Mouse (Mus musculus): ENCODE measurements around the gene Zp3. TPM values are rescaled to one million over a fixed set of nuclear protein-coding genes. Genes with fewer than 3 reads are reported as not detected.

The Zp3 gene
- polyA plus RNA-seq (2011; ENCODE audit: insufficient read depth, insufficient read length, low replicate concordance, missing spikeins) = not detected in 2 replicates

GRCm38 (mm10) chr5:135979904-135980303 lies at the start of gene Zp3:
Gene Zp3 (plus strand): TSS chr5:135980099.
- TF ChIP-seq CTCF (IDR thresholded peaks at IDR 0.05; ENCODE audit: control insufficient read depth, insufficient read depth, low read length) (no peak), POLR2A (IDR thresholded peaks at IDR 0.05; ENCODE audit: borderline replicate concordance, control insufficient read depth, low read depth, low read length) (no peak)
- Histone ChIP-seq H3K4me3 (replicated peaks; ENCODE audit: control insufficient read depth, low read depth, low read length) (no peak within 1 kb of the TSS), H3K4me1 (ENCODE audit: control insufficient read depth, insufficient read depth, low read length) (no peaks in the 10 kb centered on the region), H3K27ac (ENCODE audit: control insufficient read depth, insufficient read depth, low read depth, low read length, poor library complexity) (no peak within 1 kb of the TSS; the same call in 1 of the 2 replicates)
- 59% methylated on average over 8 of the region's 8 CpGs for WGBS

DNA sequence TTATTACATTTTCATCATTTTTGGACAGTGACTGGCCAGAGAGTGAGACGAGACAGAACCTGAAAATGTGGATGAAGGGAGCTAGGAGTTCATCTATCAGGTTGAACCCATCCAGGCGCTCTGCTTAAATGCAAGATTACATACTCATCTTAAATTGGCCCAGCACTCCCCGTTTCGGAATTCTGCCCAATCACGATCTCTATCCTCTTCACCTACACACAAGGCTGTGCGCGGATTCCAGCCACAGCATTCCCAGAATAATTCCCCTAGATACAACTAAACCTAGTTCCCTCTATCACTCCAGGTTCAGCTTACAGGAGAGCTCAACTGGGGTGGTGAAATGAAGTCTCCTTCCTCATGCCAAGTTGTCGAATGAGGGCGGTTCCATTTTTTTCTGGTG lies 48.4 kb upstream of the Zp3 start:
- H3K4me1 ChIP-seq (ENCODE audit: control insufficient read depth, insufficient read depth, low read length) = peaks cover 5% of the 10 kb centered on the region; the same call in 1 of the 2 replicates
- H3K27ac ChIP-seq (ENCODE audit: control insufficient read depth, insufficient read depth, low read depth, low read length, poor library complexity) = no peak overlapping the region
- 83% methylated on average over 9 of the region's 9 CpGs for WGBS
- TF ChIP-seq POLR2A (IDR thresholded peaks at IDR 0.05; ENCODE audit: borderline replicate concordance, control insufficient read depth, low read depth, low read length) = no peak
- no peak for TF ChIP-seq CTCF (IDR thresholded peaks at IDR 0.05; ENCODE audit: control insufficient read depth, insufficient read depth, low read length)
- no peak overlapping the region for H3K4me3 ChIP-seq (replicated peaks; ENCODE audit: control insufficient read depth, low read depth, low read length)

DNA sequence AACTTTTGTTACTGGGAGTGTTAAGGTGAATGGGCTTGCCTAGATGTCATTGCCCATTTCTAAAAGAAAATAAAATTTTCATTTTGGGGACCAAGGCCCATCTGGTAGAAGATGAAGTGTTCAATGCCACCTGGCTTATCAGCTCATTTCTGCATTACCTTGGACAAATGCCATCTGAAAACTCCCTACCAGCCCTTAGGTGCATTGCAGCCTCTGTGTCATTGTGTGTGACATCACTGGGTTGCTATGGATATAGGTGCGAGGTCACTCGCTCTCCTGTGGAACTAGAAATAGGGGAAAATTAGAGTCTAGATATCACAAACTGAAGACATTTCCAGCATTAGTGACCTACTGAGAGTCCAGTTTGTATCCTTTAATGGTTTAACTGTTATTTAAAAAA lies 47.5 kb upstream of the Zp3 start:
- Histone ChIP-seq H3K27ac (ENCODE audit: control insufficient read depth, insufficient read depth, low read depth, low read length, poor library complexity) (no peak overlapping the region), H3K4me1 (ENCODE audit: control insufficient read depth, insufficient read depth, low read length) (peaks cover 5% of the 10 kb centered on the region; the same call in 1 of the 2 replicates), H3K4me3 (replicated peaks; ENCODE audit: control insufficient read depth, low read depth, low read length) (no peak overlapping the region)
- TF ChIP-seq POLR2A (IDR thresholded peaks at IDR 0.05; ENCODE audit: borderline replicate concordance, control insufficient read depth, low read depth, low read length) (no peak), CTCF (IDR thresholded peaks at IDR 0.05; ENCODE audit: control insufficient read depth, insufficient read depth, low read length) (no peak)
- 62% methylated on average over 2 of the region's 2 CpGs for WGBS

GRCm38 (mm10) chr5:135933222-135933899 lies 46.5 kb upstream of the Zp3 start:
- H3K27ac ChIP-seq (ENCODE audit: control insufficient read depth, insufficient read depth, low read depth, low read length, poor library complexity) = no peak overlapping the region
- peaks cover 5% of the 10 kb centered on the region; the same call in 1 of the 2 replicates for H3K4me1 ChIP-seq (ENCODE audit: control insufficient read depth, insufficient read depth, low read length)
- WGBS = 5% methylated on average over 12 of the region's 12 CpGs
- TF ChIP-seq CTCF (IDR thresholded peaks at IDR 0.05; ENCODE audit: control insufficient read depth, insufficient read depth, low read length) (no peak), POLR2A (IDR thresholded peaks at IDR 0.05; ENCODE audit: borderline replicate concordance, control insufficient read depth, low read depth, low read length) (no peak)
- peak overlapping the region; percentile 100 for H3K4me3 ChIP-seq (replicated peaks; ENCODE audit: control insufficient read depth, low read depth, low read length)

DNA sequence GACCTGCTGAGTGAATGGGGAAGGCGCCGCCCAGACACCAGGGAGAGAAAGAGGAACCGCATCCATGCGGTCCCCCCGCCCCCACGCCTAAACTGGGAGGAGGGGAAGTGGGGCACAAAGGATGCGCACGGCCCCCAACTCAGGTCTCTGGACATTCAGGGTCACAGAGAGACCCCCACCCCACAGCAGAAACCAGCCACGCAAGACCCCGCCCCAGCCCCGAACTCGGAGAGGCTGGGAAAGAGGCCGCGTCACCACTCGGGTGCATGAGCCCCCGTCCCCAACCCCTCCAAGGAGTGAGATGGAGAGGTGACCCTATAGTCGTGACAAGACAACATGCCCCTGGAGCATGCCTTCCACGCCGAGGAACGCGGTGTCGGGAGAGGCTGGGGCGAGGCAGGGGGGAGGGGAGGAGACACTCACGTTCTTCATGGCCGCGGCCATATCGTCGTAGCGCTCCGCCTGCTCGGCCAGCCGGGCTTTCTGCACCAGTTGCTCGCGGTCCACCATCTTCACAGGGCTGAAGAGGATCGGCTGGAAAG lies 45.9 kb upstream of the Zp3 start:
- TF ChIP-seq CTCF (IDR thresholded peaks at IDR 0.05; ENCODE audit: control insufficient read depth, insufficient read depth, low read length) = no peak
- TF ChIP-seq POLR2A (IDR thresholded peaks at IDR 0.05; ENCODE audit: borderline replicate concordance, control insufficient read depth, low read depth, low read length) = no peak
- H3K4me1 ChIP-seq (ENCODE audit: control insufficient read depth, insufficient read depth, low read length) = peaks cover 5% of the 10 kb centered on the region; the same call in 1 of the 2 replicates
- peak overlapping the region; percentile 95 for H3K27ac ChIP-seq (ENCODE audit: control insufficient read depth, insufficient read depth, low read depth, low read length, poor library complexity)
- peak overlapping the region; percentile 100 for H3K4me3 ChIP-seq (replicated peaks; ENCODE audit: control insufficient read depth, low read depth, low read length)
- WGBS = 1% methylated on average over 35 of the region's 35 CpGs

- Histone ChIP-seq H3K4me1 (ENCODE audit: control insufficient read depth, insufficient read depth, low read length) (peaks cover 5% of the 10 kb centered on the region; the same call in 1 of the 2 replicates), H3K4me3 (replicated peaks; ENCODE audit: control insufficient read depth, low read depth, low read length) (peak within 1 kb of the TSS; percentile 100), H3K27ac (ENCODE audit: control insufficient read depth, insufficient read depth, low read depth, low read length, poor library complexity) (peak within 1 kb of the TSS; percentile 95)
- WGBS = 0% methylated on average over 48 of the region's 48 CpGs
- TF ChIP-seq POLR2A (IDR thresholded peaks at IDR 0.05; ENCODE audit: borderline replicate concordance, control insufficient read depth, low read depth, low read length) (peak; percentile 97), CTCF (IDR thresholded peaks at IDR 0.05; ENCODE audit: control insufficient read depth, insufficient read depth, low read length) (peak; percentile 53)
These were observed 45.3 kb upstream of the Zp3 start, which contains the start of gene Ywhag for GRCm38 (mm10) chr5:135934481-135935175. Gene Ywhag (minus strand): TSS chr5:135934616.

DNA sequence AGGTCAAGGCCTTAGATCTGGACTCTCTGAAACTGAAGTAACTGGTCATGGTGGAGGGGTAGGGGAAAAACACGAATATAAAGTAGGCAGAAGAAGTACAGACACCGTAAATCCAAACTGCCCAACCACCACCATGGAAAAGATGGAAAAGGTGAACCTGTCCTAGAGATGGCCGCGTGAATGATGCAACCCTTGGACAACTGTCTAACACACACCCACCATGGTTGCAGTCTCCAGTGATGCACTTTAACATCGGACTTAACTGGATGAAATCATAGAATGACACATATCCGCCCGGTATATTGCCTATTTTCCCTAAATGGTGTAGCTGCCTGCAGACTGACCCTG lies 44.7 kb upstream of the Zp3 start:
- Histone ChIP-seq H3K4me3 (replicated peaks; ENCODE audit: control insufficient read depth, low read depth, low read length) (peak overlapping the region; percentile 100), H3K4me1 (ENCODE audit: control insufficient read depth, insufficient read depth, low read length) (peaks cover 5% of the 10 kb centered on the region; the same call in 1 of the 2 replicates), H3K27ac (ENCODE audit: control insufficient read depth, insufficient read depth, low read depth, low read length, poor library complexity) (peak overlapping the region; percentile 95)
- TF ChIP-seq CTCF (IDR thresholded peaks at IDR 0.05; ENCODE audit: control insufficient read depth, insufficient read depth, low read length) (no peak), POLR2A (IDR thresholded peaks at IDR 0.05; ENCODE audit: borderline replicate concordance, control insufficient read depth, low read depth, low read length) (no peak)
- WGBS = 40% methylated on average over 7 of the region's 7 CpGs

DNA sequence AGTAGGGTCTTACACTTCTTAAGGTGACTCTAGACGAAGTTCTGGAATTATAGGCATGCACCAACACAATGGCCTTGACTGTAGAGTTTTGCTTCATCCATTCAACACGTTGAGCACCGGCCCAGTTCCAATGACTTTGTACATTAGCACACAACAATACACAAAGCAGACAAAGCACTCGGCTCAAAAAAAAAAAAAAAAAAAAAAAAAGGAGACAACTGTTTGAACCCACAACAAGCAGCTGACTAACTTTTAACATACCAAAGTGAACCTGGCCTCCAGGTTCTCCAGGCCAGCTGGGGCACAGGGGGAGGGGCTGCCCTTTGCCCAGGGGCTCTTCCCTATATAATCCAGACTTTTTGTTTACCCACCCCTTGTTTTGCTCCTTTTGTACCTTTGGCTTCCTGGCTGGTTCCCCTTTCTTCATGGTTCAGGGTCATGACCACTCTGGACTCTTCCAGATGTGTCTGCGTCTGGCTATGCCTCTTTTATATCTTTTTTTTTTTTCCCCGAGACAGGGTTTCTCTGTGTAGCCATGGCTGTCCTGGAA lies 44.2 kb upstream of the Zp3 start:
- no peak for TF ChIP-seq POLR2A (IDR thresholded peaks at IDR 0.05; ENCODE audit: borderline replicate concordance, control insufficient read depth, low read depth, low read length)
- Histone ChIP-seq H3K27ac (ENCODE audit: control insufficient read depth, insufficient read depth, low read depth, low read length, poor library complexity) (no peak overlapping the region; the same call in 1 of the 2 replicates), H3K4me3 (replicated peaks; ENCODE audit: control insufficient read depth, low read depth, low read length) (no peak overlapping the region), H3K4me1 (ENCODE audit: control insufficient read depth, insufficient read depth, low read length) (peaks cover 5% of the 10 kb centered on the region; the same call in 1 of the 2 replicates)
- WGBS = 79% methylated on average over 6 of the region's 6 CpGs
